Mouse (Mus musculus) adrenal gland, adult 2 months (tissue): Measurements from ENCODE around the gene Tmem14c. TPM values are rescaled to one million over a fixed set of nuclear protein-coding genes. Genes with fewer than 3 reads are reported as not detected.
A peak's percentile ranks its signal among the peaks of the same experiment; 100 is the strongest.
"Not testable (repeated sequence)": the region's sequence is repeated elsewhere in the genome, so short reads cannot be mapped to it uniquely, and the experiment has no call there.

Experiments
- DNase-seq: peaks from one replicate; pipeline ENCODE4 v3.0.0; 2021
- long read RNA-seq: library from polyadenylated mRNA; stranded (forward); transcript quantifications from one replicate; pipeline ENCODE4 v2.0.0, GENCODE M21; 2021
- polyA plus RNA-seq: library from polyadenylated mRNA; depleted of rRNA; stranded (reverse); fragments of >200 nt; gene quantifications from 2 replicates; pipeline ENCODE4 v1.2.3, GENCODE M21; 2012; rRNA removed
- total RNA-seq, 2 experiments: library from RNA; stranded (reverse); gene quantifications; 2 replicates each; pipeline ENCODE4 v1.2.3; 2021

Tmem14c gene
- total RNA-seq, result 100 to 1,000 TPM; 126 to 176 TPM
- 77.8 and 84.7 TPM in 2 replicates for polyA plus RNA-seq
- long read RNA-seq, transcript Tmem14c-201 (6 exons, 914 nt), result major isoform, 70 of 92 reads
- long read RNA-seq, partial matches to known transcripts, result 7 of 92 reads
- long read RNA-seq, other reads (novel, unspliced or antisense), result 15 of 92 reads

- DNase-seq, result peak; percentile 97
Observed at GRCm38 (mm10) chr13:41015829-41016634, at the start of gene Tmem14c. TSS of gene Tmem14c (plus strand) at chr13:41016292.

- DNase-seq, result no peak
Observed at GRCm38 (mm10) chr13:40967609-40968008, 48.5 kb upstream of the Tmem14c start.

DNA sequence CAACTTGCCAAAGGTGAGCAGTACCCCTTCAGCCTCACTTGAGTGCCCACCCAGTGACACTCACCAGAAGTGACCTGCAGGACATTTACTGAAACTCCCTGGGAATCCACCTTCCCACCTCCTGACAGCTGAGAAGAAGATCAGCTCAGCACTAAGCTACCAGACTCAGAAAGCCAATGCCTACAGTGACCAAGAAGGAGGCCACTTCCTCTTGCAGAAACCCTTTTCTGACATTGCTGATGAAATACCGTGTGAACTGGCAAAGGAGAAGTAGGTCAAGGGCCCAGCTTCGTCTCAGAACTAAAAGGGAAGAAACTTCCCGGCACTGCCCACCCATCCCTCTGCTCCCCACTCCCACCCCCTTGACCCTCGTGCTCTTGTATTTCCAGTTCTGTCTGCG lies 47.5 kb upstream of the Tmem14c start:
- DNase-seq, result peak; percentile 25

DNA sequence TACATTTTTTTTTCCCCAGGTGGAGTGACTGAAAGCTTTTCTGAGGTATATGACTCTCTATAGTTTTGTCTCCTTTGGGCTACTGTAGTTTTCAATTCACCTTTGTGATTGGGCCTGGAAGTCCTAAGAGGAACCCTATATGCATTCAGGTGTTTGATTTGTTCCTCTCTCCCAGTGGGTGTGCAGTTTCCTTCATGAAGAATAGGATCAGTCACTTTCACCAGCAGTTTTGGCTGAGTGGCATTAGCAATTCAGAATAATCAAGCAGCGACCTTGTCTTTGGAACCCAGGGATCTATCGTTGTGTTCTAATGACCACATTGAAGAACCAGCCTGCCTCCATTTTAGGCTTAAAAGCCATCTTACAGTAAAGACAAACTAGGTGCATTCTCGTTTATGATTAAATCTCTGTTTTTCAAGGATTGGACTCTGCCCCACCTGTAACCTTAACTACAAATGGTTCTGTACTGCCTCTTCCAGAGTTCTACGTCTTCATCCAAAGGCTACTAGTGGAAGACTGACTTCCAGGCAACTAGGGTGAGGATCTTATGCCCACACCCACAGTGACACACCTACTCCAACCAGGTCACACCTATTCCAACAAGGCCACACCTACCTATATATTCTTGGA lies 46.2 kb upstream of the Tmem14c start:
- DNase-seq, result no peak

DNA sequence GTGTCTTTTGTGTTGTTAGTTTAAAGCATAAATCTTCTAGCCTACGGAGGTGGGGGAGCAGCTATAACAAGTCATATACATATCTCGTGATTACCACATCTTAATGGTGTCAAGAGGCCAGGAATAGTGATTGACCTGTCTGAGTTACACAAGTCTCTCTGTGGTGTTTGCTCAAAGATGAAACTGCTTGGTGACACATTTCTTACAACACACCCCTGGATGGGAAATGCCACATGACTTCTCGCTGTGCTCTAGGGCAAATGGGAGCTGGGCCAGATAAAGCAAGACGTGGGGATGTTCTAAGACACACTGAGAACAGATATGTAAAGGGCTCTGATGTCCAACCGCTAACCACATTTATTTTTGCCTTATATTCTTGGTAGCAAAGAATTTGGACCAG lies 44.8 kb upstream of the Tmem14c start:
- peak; percentile 40 for DNase-seq

- DNase-seq, result no peak
Observed at GRCm38 (mm10) chr13:40971831-40972230, 44.3 kb upstream of the Tmem14c start.

DNA sequence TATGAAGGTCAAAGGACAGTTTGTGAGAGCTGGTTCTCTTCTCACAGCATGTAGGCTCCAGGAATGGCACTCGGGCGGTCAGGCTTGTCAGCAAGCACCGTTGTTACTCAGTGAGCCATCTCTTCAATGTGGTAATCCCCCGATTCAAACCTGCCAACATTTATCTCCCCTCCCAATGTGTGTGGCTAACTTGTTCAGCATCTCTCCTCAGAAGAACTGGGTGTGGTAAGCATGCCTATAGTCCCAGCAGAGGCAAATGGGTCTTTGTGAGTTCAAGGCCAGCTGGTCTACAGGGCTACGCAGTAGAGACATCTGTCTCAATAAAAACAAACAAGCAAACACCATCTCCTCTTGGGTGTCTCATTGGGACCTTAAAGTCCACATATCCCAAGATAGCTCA lies 43.1 kb upstream of the Tmem14c start:
- DNase-seq, result no peak

DNA sequence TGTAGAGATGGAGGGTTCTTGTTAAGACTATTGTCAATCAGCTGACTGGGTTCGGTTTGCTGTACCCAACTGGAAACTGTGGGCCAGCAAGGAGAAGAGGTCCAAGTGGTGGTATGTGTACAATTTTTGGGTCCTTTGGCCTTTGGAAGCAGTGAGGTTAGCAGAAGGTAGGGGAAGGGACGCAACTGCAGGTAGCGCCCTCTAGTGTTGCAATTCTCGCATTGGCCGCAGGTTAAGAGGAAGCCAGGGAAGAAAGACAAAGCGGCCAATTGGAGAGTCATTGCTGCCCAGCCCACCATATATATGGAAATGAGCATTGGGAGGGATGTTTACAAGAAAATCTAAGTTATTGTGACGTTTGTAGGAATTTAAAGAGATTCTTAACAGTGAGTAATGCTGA lies 38.5 kb upstream of the Tmem14c start:
- DNase-seq, result peak; percentile 54

DNA sequence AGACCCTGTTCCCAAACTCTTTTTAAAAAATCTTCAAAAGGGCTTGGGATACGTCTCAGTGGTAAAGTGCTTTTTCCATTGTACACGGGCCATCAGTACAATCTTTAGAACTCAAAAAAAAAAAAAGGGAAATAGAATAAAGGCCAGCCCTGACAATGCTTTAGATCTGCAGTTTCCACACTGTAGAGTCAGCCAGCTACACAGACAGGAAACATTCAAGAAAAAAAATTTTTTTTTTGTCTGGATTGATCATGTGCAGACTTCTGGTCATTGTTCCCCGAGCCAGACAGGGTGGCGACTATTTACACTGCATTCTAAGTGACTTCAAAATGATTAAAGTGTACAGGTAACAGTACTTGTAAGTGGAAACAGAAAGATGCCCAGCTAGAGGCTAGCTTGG lies 37.4 kb upstream of the Tmem14c start:
- DNase-seq, result no peak

DNA sequence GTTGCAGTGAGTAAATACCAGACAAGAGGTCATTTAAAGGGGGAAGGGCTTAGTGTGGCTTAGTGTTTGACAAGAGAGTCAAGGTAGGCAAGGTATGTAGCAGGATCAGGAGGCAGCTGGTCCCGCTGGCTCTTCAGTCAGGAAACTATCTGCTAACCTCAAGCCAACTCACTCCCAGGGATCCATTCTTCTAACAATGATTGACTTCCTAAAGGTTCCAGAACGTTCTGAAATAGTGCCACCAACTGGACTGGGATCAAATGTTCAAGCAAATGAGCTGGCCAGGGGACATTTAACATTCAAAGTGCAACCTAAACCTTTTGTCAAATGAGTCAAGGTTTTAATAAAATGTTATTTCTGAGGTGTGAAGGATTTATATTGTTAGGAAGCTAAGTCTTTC lies 36.8 kb upstream of the Tmem14c start:
- DNase-seq, result no peak

GRCm38 (mm10) chr13:40982759-40983158 lies 33.3 kb upstream of the Tmem14c start:
- peak; percentile 51 for DNase-seq

DNA sequence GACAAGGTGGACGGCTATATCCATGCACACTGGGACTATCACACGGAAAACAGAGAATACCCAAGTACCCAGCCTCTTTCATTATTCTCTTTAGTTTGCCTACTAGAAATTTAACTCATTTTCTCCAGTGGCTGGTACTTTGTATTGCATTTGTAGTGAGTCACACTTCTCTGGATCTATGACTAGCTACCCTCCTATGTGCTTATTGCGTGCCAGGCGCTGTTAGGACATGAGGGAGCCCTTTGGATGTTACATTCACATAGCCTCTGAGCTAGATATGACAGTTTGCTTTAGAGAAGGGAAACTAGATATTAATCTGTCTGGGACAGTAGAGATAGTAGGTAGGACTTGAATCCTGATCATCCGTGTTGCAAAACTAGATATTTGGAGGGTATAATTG lies 30.0 kb upstream of the Tmem14c start:
- DNase-seq, result no peak

DNA sequence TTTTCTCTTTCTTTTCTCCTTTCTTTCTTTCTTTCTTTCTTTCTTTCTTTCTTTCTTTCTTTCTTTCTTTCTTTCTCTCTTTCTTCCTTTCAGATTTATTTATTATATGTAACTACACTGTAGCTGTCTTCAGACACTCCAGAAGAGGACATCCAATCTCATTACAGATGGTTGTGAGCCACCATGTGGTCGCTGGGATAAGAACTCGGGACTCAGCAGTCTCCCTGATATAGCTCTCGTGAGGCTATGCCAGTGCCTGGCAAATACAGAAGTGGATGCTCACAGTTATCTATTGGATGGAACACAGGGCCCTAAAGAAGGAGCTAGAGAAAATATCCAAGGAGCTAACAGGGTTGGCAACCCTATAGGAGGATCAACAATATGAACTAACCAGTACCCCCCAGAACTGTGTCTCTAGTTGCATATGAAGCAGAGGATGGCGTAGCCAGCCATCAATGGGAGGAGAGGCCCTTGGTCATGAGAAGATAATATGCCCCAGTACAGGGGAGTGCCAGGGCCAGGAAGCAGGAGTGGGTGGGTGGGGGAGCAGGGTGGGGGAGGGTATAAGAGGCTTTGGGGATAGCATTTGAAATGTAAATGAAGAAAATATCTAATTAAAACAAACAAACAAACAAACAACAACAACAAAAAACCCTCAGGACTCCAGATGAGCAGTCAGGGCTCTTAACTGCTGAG lies 28.3 kb upstream of the Tmem14c start:
- DNase-seq, result not testable (repeated sequence)

GRCm38 (mm10) chr13:40988418-40988817 lies 27.7 kb upstream of the Tmem14c start:
- DNase-seq, result no peak

DNA sequence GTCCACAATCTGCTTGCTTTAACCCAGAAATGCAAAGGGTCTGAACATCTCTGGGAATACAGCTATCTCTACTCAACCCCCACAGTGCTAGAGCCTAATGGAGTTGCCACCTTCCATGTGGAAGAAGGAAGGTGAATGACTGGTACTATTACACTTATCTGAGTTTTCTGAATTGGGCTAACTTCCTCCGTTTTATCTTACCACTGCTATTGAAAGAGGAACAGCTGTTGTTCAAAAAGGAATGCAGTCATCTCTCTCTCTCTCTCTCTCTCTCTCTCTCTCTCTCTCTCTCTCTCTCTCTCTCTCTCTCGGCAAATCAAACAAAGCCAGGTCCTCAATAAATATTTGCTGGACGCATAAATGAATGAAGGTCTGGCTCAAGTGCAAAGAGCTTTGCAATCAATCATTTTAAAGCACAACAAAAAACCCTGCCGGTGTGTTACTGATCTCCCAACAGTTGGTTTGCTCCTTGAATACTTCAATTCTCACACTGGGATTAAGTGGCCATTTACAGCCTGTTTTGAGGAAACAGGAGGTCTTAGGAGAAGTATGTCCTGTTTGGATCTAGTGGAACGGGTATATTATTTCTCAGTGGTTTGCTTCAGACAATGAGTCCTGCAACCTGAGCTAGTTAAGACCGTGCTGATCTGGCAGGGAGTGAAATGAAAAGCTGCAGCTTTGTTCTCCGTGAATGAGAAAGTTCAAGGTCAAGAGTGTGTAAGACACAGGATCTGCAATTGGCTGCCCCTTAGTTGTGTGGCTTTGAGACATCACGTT lies 21.4 kb upstream of the Tmem14c start:
- DNase-seq, result no peak

DNA sequence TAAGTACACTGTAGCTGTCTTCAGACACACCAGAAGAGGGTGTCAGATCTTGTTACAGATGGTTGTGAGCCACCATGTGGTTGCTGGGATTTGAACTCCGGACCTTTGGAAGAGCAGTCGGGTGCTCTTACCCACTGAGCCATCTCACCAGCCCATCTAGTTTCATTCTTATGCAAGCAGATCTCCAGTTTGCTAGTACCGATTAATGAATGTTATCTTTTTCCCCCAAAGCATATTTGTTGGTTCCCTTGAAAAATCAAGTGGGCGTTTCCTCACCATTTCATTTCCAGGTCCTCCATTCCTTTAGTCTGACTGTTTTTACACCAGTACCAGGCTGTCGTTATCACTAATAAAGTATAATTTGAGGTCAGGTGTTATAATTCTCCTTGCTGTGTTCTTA lies 17.6 kb upstream of the Tmem14c start:
- not testable (repeated sequence) for DNase-seq

- peak; percentile 64 for DNase-seq
Observed at GRCm38 (mm10) chr13:41000140-41000925, 15.8 kb upstream of the Tmem14c start.

GRCm38 (mm10) chr13:41000926-41001639 lies 15.0 kb upstream of the Tmem14c start, which contains the start of gene Pak1ip1:
TSS of gene Pak1ip1 (plus strand) at chr13:41001023.
- peak; percentile 95 for DNase-seq

GRCm38 (mm10) chr13:41002001-41002400 lies 14.1 kb upstream of the Tmem14c start:
- no peak for DNase-seq

DNA sequence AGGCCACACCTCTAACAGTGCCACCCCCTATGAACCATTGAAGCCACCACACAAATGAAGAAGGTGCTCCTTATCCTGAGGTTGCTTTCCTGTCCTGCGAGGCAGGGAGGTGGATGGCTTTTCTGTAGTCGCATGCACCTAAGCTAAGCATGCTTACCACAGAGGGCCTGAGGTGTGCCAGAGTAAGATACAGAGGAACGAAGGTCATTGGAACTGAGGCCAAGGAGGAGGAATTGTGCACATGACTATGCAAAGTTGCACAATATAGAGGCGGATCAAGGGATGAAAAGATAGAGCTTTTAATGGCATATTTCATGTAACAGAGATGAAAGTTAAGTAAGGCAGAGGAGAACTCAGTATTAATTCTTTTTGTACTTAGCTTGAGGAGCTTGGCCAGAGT lies 9.8 kb upstream of the Tmem14c start:
- DNase-seq, result peak; percentile 22
